Mouse (Mus musculus) spleen, adult 2 months (tissue): ENCODE data around the gene Hist1h2an. TPM values are rescaled to one million over a fixed set of nuclear protein-coding genes. Genes with fewer than 3 reads are reported as not detected.
A peak's percentile ranks its signal among the peaks of the same experiment; 100 is the strongest.
"Not testable (repeated sequence)": the region's sequence is repeated elsewhere in the genome, so short reads cannot be mapped to it uniquely, and the experiment has no call there.

ENCODE experiments used
- DNase-seq, 2 experiments: peaks; one replicate each; pipeline versions ENCODE4 v3.0.0 to v3.0.0-alpha.2; 2012 to 2021; ENCODE audit warnings: low spot score in 2 of 2, low read depth in 1 of 2
- H3K27ac ChIP-seq: fragments of 200-500 bp; 2 replicates; pipeline ENCODE4 v1.5.1; 2012; ENCODE audit warnings: low read length, inconsistent platforms; ENCODE audit not compliant: insufficient read depth
- H3K27me3 ChIP-seq: fragments of 200-500 bp; 2 replicates; pipeline ENCODE4 v1.6.1; 2012; ENCODE audit warnings: mild to moderate bottlenecking, moderate library complexity, low read length, inconsistent platforms; ENCODE audit not compliant: control insufficient read depth, insufficient read depth
- H3K36me3 ChIP-seq: fragments of 200-500 bp; 2 replicates; pipeline ENCODE4 v1.6.1; 2012; ENCODE audit warnings: mild to moderate bottlenecking, low read length, inconsistent platforms; ENCODE audit not compliant: control insufficient read depth, insufficient read depth
- H3K4me1 ChIP-seq: fragments of 200-500 bp; 2 replicates; pipeline ENCODE4 v1.6.1; 2011; ENCODE audit warnings: inconsistent platforms; ENCODE audit not compliant: control insufficient read depth, insufficient read depth, insufficient read length
- H3K4me3 ChIP-seq: fragments of 200-500 bp; 2 replicates; pipeline ENCODE4 v1.5.1; 2011; ENCODE audit warnings: mild to moderate bottlenecking, inconsistent platforms; ENCODE audit not compliant: insufficient read depth, insufficient read length; ENCODE audit errors: extremely low read depth
- CTCF ChIP-seq: fragments of 200-500 bp; IDR thresholded peaks from 2 replicates; pipeline ENCODE4 v1.5.1; 2011; ENCODE audit warnings: mild to moderate bottlenecking, inconsistent platforms; ENCODE audit not compliant: insufficient read depth, insufficient read length, insufficient replicate concordance; ENCODE audit errors: extremely low read depth
- POLR2A ChIP-seq: fragments of 200-500 bp; IDR thresholded peaks from 2 replicates; pipeline ENCODE4 v1.6.1; 2011; ENCODE audit warnings: low read depth, low read length, inconsistent platforms
- WGBS: fragments of 180-500 bp; shearing (Covaris S2); methylation state at CpG from one replicate; pipeline ENCODE4 v1.1.7; 2018; 5-methylcytosine and 5-hydroxymethylcytosine counted together
- polyA plus RNA-seq: library from polyadenylated mRNA; depleted of rRNA; stranded (reverse); fragments of >200 nt; gene quantifications from 2 replicates; pipeline ENCODE4 v1.2.3, GENCODE M21; 2012

The Hist1h2an gene
- polyA plus RNA-seq, 1 experiment = 15.5 TPM

GRCm38 (mm10) chr13:21779767-21780731 is 7.0 kb downstream of the Hist1h2an start, which contains the start of gene Hist1h1b:
TSS of gene Hist1h1b (minus strand) at chr13:21780625.
- peak within 1 kb of the TSS; percentile 80 for H3K27ac ChIP-seq
- peak in 1 of 2 experiments; percentile 53 for DNase-seq

GRCm38 (mm10) chr13:21778814-21779766 is 7.9 kb downstream of the Hist1h2an start:
- Histone ChIP-seq H3K27me3 (no peaks in the 10 kb centered on the region), H3K27ac (peak overlapping the region; percentile 91), H3K4me1 (no peaks in the 10 kb centered on the region; the same call in 1 of the 2 replicates), H3K36me3 (no peaks in the 10 kb centered on the region), H3K4me3 (peak overlapping the region; percentile 77)
- DNase-seq = peak; percentile 63 to 89
- no peak for TF ChIP-seq CTCF
- peak; percentile 10; the same call in 1 of the 2 replicates for TF ChIP-seq POLR2A
- WGBS = 2% methylated on average over 33 of the region's 33 CpGs

More at GRCm38 (mm10) chr13:21779767-21780731, 7.0 kb downstream of the Hist1h2an start, which contains the start of gene Hist1h1b:
- Histone ChIP-seq H3K4me3 (peak within 1 kb of the TSS; percentile 69), H3K27me3 (no peaks in the 10 kb centered on the region), H3K36me3 (no peaks in the 10 kb centered on the region), H3K4me1 (no peaks in the 10 kb centered on the region; the same call in 1 of the 2 replicates)
- WGBS = under 1% methylated on average over 44 of the region's 44 CpGs
- TF ChIP-seq POLR2A (no peak; the same call in 1 of the 2 replicates), CTCF (no peak)

GRCm38 (mm10) chr13:21755707-21756106 is 31.3 kb downstream of the Hist1h2an start:
- TF ChIP-seq POLR2A (no peak), CTCF (no peak)
- Histone ChIP-seq H3K36me3 (no peaks in the 10 kb centered on the region), H3K27ac (no peak overlapping the region), H3K4me1 (peaks cover 7% of the 10 kb centered on the region; the same call in 1 of the 2 replicates), H3K27me3 (no peaks in the 10 kb centered on the region), H3K4me3 (no peak overlapping the region)
- 35% methylated on average over 1 of the region's 1 CpGs for WGBS
- DNase-seq = no peak

- H3K27me3 ChIP-seq, H3K4me1 ChIP-seq, H3K36me3 ChIP-seq: not testable (repeated sequence)
- under 1% methylated on average over 20 of the region's 26 CpGs for WGBS
- Histone ChIP-seq H3K27ac (peak overlapping the region; percentile 91), H3K4me3 (peak overlapping the region; percentile 40)
- DNase-seq = peak in 1 of 2 experiments; percentile 38
Observed at GRCm38 (mm10) chr13:21754294-21755001, 32.6 kb downstream of the Hist1h2an start.

GRCm38 (mm10) chr13:21753524-21754285 is 33.3 kb downstream of the Hist1h2an start, which contains the start of the genes Hist1h2ak and Hist1h2bn:
TSS of gene Hist1h2ak (minus strand) at chr13:21753827.
TSS of gene Hist1h2bn (plus strand) at chr13:21754123.
- Histone ChIP-seq H3K27ac (peak within 1 kb of the TSS; percentile 92), H3K4me3 (peak within 1 kb of the TSS; percentile 59)
- H3K4me1 ChIP-seq, H3K36me3 ChIP-seq, H3K27me3 ChIP-seq: not testable (repeated sequence)
- peak; percentile 60 to 90 for DNase-seq
- under 1% methylated on average over 48 of the region's 50 CpGs for WGBS
- TF ChIP-seq POLR2A = peak; percentile 50; the same call in 1 of the 2 replicates
